Mouse (Mus musculus) forebrain, embryonic 15.5 days (tissue): ENCODE data around the gene Mcoln3. TPM values are rescaled to one million over a fixed set of nuclear protein-coding genes. Genes with fewer than 3 reads are reported as not detected.

ENCODE experiments used
- ATAC-seq: fragments of 200-750 bp; cut with Nextera tagmentation; replicated peaks from 2 replicates; pipeline ENCODE4 v1.8.0; 2017; ENCODE audit warnings: mild to moderate bottlenecking, moderate TSS enrichment, moderate library complexity
- H3K27ac ChIP-seq: fragments of 300-500 bp; sonication (generic); replicated peaks from 2 replicates; pipeline ENCODE4 v1.5.1; 2015; ENCODE audit warnings: mild to moderate bottlenecking, inconsistent platforms
- H3K27me3 ChIP-seq: fragments of 300-500 bp; sonication (generic); 2 replicates; pipeline ENCODE4 v1.6.1; 2015; ENCODE audit warnings: inconsistent platforms
- H3K36me3 ChIP-seq: fragments of 300-500 bp; sonication (generic); 2 replicates; pipeline ENCODE4 v1.6.1; 2015; ENCODE audit warnings: mild to moderate bottlenecking, inconsistent platforms
- H3K4me1 ChIP-seq: fragments of 300-500 bp; sonication (generic); 2 replicates; pipeline ENCODE4 v1.6.1; 2015; ENCODE audit warnings: inconsistent platforms
- H3K4me2 ChIP-seq: fragments of 300-500 bp; sonication (generic); replicated peaks from 2 replicates; pipeline ENCODE4 v1.6.1; 2015; ENCODE audit warnings: mild to moderate bottlenecking, inconsistent platforms
- H3K4me3 ChIP-seq: fragments of 300-500 bp; sonication (generic); 2 replicates; pipeline ENCODE4 v1.5.1; 2015; ENCODE audit warnings: mild to moderate bottlenecking, inconsistent platforms
- H3K9ac ChIP-seq: fragments of 300-500 bp; sonication (generic); replicated peaks from 2 replicates; pipeline ENCODE4 v1.6.1; 2015; ENCODE audit warnings: mild to moderate bottlenecking, inconsistent platforms
- H3K9me3 ChIP-seq: fragments of 300-500 bp; sonication (generic); 2 replicates; pipeline ENCODE4 v1.6.1; 2016; ENCODE audit warnings: inconsistent platforms
- WGBS: fragments of 180-500 bp; shearing (Covaris S2); methylation state at CpG from one replicate; pipeline ENCODE4 v1.1.7; 2015; ENCODE audit warnings: mixed read lengths; 5-methylcytosine and 5-hydroxymethylcytosine counted together
- polyA plus RNA-seq: library from polyadenylated mRNA; unstranded; fragments of >200 nt; fragmentation: Nextera tagmentation; extraction: Ambion mirVana; gene quantifications from 2 replicates; pipeline ENCODE4 v1.2.1, GENCODE M21; 2015

Mcoln3 gene
- polyA plus RNA-seq, 1 experiment from 2014 or later: 0.67 TPM

- 10% methylated on average over 18 of the region's 18 CpGs for WGBS
- Histone ChIP-seq H3K4me3 (peak within 1 kb of the TSS; percentile 43), H3K36me3 (no peaks in the 10 kb centered on the region), H3K4me2 (peak within 1 kb of the TSS; percentile 81), H3K9me3 (no peaks in the 10 kb centered on the region), H3K27ac (no peak within 1 kb of the TSS), H3K27me3 (no peaks in the 10 kb centered on the region), H3K9ac (peak within 1 kb of the TSS; percentile 17; the same call in 1 of the 2 replicates), H3K4me1 (peaks cover 8% of the 10 kb centered on the region)
- ATAC-seq: peak; percentile 99
These were observed 9.2 kb upstream of the Mcoln3 start, which contains the start of gene Wdr63 for GRCm38 (mm10) chr3:146107921-146108571. Gene Wdr63, minus strand, starts transcription at chr3:146108130.

GRCm38 (mm10) chr3:146108945-146109344, 8.3 kb upstream of the Mcoln3 start:
- Histone ChIP-seq H3K36me3 (no peaks in the 10 kb centered on the region), H3K27me3 (no peaks in the 10 kb centered on the region), H3K9ac (no peak overlapping the region), H3K27ac (no peak overlapping the region), H3K4me2 (no peak overlapping the region), H3K4me1 (peaks cover 8% of the 10 kb centered on the region), H3K4me3 (no peak overlapping the region), H3K9me3 (no peaks in the 10 kb centered on the region)
- WGBS: 73% methylated on average over 2 of the region's 2 CpGs
- no peak for ATAC-seq

- WGBS: 81% methylated on average over 2 of the region's 2 CpGs
- H3K4me3 ChIP-seq: no peak overlapping the region
- no peak overlapping the region for H3K9ac ChIP-seq
- no peak for ATAC-seq
- H3K36me3 ChIP-seq: no peaks in the 10 kb centered on the region
- no peaks in the 10 kb centered on the region for H3K27me3 ChIP-seq
- H3K27ac ChIP-seq: no peak overlapping the region
- H3K4me1 ChIP-seq: peaks cover 8% of the 10 kb centered on the region
- no peak overlapping the region for H3K4me2 ChIP-seq
- H3K9me3 ChIP-seq: no peaks in the 10 kb centered on the region
These were observed 6.9 kb upstream of the Mcoln3 start for GRCm38 (mm10) chr3:146110358-146110757.

GRCm38 (mm10) chr3:146110916-146111315, 6.3 kb upstream of the Mcoln3 start:
- no peaks in the 10 kb centered on the region for H3K36me3 ChIP-seq
- H3K27me3 ChIP-seq: no peaks in the 10 kb centered on the region
- no peaks in the 10 kb centered on the region for H3K9me3 ChIP-seq
- 70% methylated on average over 6 of the region's 6 CpGs for WGBS
- H3K4me2 ChIP-seq: no peak overlapping the region
- peaks cover 8% of the 10 kb centered on the region for H3K4me1 ChIP-seq
- no peak for ATAC-seq
- H3K27ac ChIP-seq: no peak overlapping the region
- H3K4me3 ChIP-seq: no peak overlapping the region
- no peak overlapping the region for H3K9ac ChIP-seq

- no peak overlapping the region for H3K4me2 ChIP-seq
- H3K4me3 ChIP-seq: no peak overlapping the region
- no peak overlapping the region for H3K9ac ChIP-seq
- 57% methylated on average over 9 of the region's 9 CpGs for WGBS
- H3K27me3 ChIP-seq: peaks cover 19% of the 10 kb centered on the region
- 0 out of 2 replicates have a peak, but pooled peaks cover 5% of the 10 kb centered on the region for H3K4me1 ChIP-seq
- no peak overlapping the region for H3K27ac ChIP-seq
- H3K36me3 ChIP-seq: no peaks in the 10 kb centered on the region
- no peaks in the 10 kb centered on the region for H3K9me3 ChIP-seq
- ATAC-seq: no peak
These were observed 777 bp downstream of the Mcoln3 start for GRCm38 (mm10) chr3:146117997-146118457.

- Histone ChIP-seq H3K27me3 (peaks cover 19% of the 10 kb centered on the region), H3K9ac (no peak overlapping the region), H3K27ac (no peak overlapping the region), H3K4me2 (peak overlapping the region; percentile 22), H3K36me3 (no peaks in the 10 kb centered on the region), H3K4me1 (peaks cover 8% of the 10 kb centered on the region; the same call in 1 of the 2 replicates), H3K4me3 (peak overlapping the region; percentile 7), H3K9me3 (no peaks in the 10 kb centered on the region)
- ATAC-seq: no peak
- WGBS: 10% methylated on average over 25 of the region's 25 CpGs
These were observed 4.3 kb downstream of the Mcoln3 start for GRCm38 (mm10) chr3:146121310-146122124.

GRCm38 (mm10) chr3:146122125-146122420, 4.8 kb downstream of the Mcoln3 start:
- Histone ChIP-seq H3K27ac (no peak overlapping the region), H3K4me2 (no peak overlapping the region), H3K4me1 (peaks cover 8% of the 10 kb centered on the region; the same call in 1 of the 2 replicates), H3K4me3 (no peak overlapping the region), H3K9ac (no peak overlapping the region), H3K36me3 (no peaks in the 10 kb centered on the region), H3K27me3 (peaks cover 16% of the 10 kb centered on the region), H3K9me3 (no peaks in the 10 kb centered on the region)
- 55% methylated on average over 3 of the region's 3 CpGs for WGBS
- no peak for ATAC-seq

- no peak overlapping the region for H3K9ac ChIP-seq
- peaks cover 7% of the 10 kb centered on the region for H3K27me3 ChIP-seq
- H3K4me3 ChIP-seq: no peak overlapping the region
- WGBS: 69% methylated on average over 8 of the region's 8 CpGs
- no peak for ATAC-seq
- H3K9me3 ChIP-seq: no peaks in the 10 kb centered on the region
- no peaks in the 10 kb centered on the region for H3K36me3 ChIP-seq
- H3K4me2 ChIP-seq: no peak overlapping the region
- H3K27ac ChIP-seq: no peak overlapping the region
- H3K4me1 ChIP-seq: peaks cover 8% of the 10 kb centered on the region; the same call in 1 of the 2 replicates
These were observed 5.7 kb downstream of the Mcoln3 start for GRCm38 (mm10) chr3:146122807-146123463.

GRCm38 (mm10) chr3:146123464-146123825, 6.2 kb downstream of the Mcoln3 start:
- ATAC-seq: peak; percentile 61; the same call in 1 of the 2 replicates
- H3K27me3 ChIP-seq: 0 out of 2 replicates have a peak, but pooled peaks cover 2% of the 10 kb centered on the region
- H3K36me3 ChIP-seq: no peaks in the 10 kb centered on the region
- H3K4me1 ChIP-seq: peaks cover 8% of the 10 kb centered on the region; the same call in 1 of the 2 replicates
- no peak overlapping the region for H3K4me3 ChIP-seq
- H3K9ac ChIP-seq: no peak overlapping the region
- 46% methylated on average over 9 of the region's 9 CpGs for WGBS
- H3K4me2 ChIP-seq: no peak overlapping the region
- H3K27ac ChIP-seq: no peak overlapping the region
- no peaks in the 10 kb centered on the region for H3K9me3 ChIP-seq

- H3K4me3 ChIP-seq: no peak overlapping the region
- H3K27me3 ChIP-seq: no peaks in the 10 kb centered on the region
- H3K36me3 ChIP-seq: no peaks in the 10 kb centered on the region
- H3K27ac ChIP-seq: no peak overlapping the region
- ATAC-seq: no peak
- no peak overlapping the region for H3K9ac ChIP-seq
- WGBS: 79% methylated on average over 6 of the region's 6 CpGs
- peaks cover 3% of the 10 kb centered on the region; the same call in 1 of the 2 replicates for H3K4me1 ChIP-seq
- H3K9me3 ChIP-seq: no peaks in the 10 kb centered on the region
- no peak overlapping the region for H3K4me2 ChIP-seq
These were observed 10.0 kb downstream of the Mcoln3 start for GRCm38 (mm10) chr3:146127205-146127604.

GRCm38 (mm10) chr3:146134834-146135233, 17.6 kb downstream of the Mcoln3 start:
- no peak overlapping the region for H3K4me3 ChIP-seq
- no peak for ATAC-seq
- no peaks in the 10 kb centered on the region for H3K9me3 ChIP-seq
- H3K4me1 ChIP-seq: no peaks in the 10 kb centered on the region
- no peak overlapping the region for H3K4me2 ChIP-seq
- no peaks in the 10 kb centered on the region for H3K27me3 ChIP-seq
- no peak overlapping the region for H3K27ac ChIP-seq
- no peaks in the 10 kb centered on the region for H3K36me3 ChIP-seq
- 82% methylated on average over 9 of the region's 9 CpGs for WGBS
- H3K9ac ChIP-seq: no peak overlapping the region

- no peak overlapping the region for H3K4me2 ChIP-seq
- WGBS: 81% methylated on average over 2 of the region's 2 CpGs
- H3K9me3 ChIP-seq: no peaks in the 10 kb centered on the region
- no peak overlapping the region for H3K4me3 ChIP-seq
- no peak for ATAC-seq
- no peak overlapping the region for H3K27ac ChIP-seq
- no peak overlapping the region for H3K9ac ChIP-seq
- no peaks in the 10 kb centered on the region for H3K36me3 ChIP-seq
- H3K27me3 ChIP-seq: no peaks in the 10 kb centered on the region
- H3K4me1 ChIP-seq: no peaks in the 10 kb centered on the region
These were observed 18.2 kb downstream of the Mcoln3 start for GRCm38 (mm10) chr3:146135417-146135816.
